Mouse (Mus musculus): ENCODE measurements at regions not wholly inside any gene's neighbourhood (a gene's known extent, or its start where the extent isn't known, plus 50 kb on each side); places are given as distances from the start of the nearest gene placed in this dataset.
A peak's percentile ranks its signal among the peaks of the same experiment; 100 is the strongest.

GRCm38 (mm10) chr1:6928658-6929057, 2121.0 kb downstream of the Gm37988 start:
- DNase-seq (ENCODE audit: low read depth): no peak

DNA sequence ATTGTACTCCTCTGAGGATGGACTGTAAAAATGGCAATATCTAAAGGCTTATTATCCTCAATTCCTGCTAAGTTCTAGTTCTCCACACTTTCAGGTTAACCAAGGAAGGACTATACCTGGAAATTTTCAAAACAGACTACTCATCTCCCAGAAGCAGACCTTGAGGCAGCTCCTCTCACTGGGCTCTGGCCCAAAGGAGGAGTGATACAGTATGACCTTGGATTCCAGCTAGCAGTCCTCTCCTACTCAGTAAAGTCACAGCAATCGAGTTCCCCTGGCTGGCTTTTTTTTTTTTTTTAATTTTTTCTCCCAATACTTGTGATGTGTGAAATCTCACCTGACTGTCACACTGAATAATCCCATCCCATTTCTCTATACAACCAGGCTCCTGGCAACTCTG, 2124.2 kb downstream of the Gm37988 start:
- no peak for DNase-seq (ENCODE audit: low read depth)

- no peak for DNase-seq (ENCODE audit: low read depth)
Observed at GRCm38 (mm10) chr1:6969838-6970237, 2162.1 kb downstream of the Gm37988 start.

DNA sequence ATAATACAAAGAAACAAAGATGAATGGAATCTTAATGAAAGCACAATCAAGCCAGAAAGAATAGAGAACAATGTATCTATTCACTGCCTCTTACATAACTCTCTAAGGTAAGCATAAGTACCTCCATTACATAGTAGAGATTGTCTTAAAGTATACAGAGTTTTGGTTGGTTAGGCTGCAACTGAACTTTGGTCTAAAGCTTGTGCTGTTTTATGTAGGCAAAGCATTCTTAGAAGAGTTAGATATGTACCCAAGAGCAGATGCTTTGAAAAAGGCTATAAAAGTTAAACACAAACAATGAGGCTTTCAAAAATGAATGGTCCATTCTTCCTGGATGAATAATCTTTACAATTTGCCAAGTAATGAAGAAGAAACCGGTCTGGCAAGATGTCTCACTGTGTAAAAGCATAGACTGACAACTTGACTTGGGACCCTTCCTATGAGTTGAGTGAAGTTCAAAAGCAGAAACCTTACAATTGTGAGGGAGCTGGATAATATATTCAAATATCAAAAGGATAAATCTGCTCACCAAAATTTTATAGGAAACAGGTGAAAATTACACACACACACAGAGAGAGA, 2166.1 kb downstream of the Gm37988 start:
- DNase-seq (ENCODE audit: low read depth): no peak

DNA sequence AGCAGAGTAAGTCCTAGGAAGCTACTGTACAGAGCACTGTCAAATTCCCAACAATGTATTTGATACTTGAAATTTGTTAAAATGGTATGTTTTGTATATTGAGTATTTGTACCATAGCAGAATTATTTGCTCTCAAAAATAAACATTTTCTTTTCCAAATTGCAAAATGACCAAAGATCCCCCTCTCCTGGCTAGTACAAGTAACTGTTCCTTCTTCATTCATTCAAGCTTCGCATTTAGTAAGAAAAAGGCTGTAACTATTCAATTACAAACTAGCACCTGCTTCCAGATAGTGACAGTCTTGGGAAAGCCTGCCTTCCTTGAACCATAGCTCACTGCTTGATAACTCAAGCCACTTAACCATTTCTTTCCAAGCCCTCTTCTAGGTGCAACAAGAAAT, 2171.9 kb downstream of the Gm37988 start:
- no peak for DNase-seq (ENCODE audit: low read depth)

DNA sequence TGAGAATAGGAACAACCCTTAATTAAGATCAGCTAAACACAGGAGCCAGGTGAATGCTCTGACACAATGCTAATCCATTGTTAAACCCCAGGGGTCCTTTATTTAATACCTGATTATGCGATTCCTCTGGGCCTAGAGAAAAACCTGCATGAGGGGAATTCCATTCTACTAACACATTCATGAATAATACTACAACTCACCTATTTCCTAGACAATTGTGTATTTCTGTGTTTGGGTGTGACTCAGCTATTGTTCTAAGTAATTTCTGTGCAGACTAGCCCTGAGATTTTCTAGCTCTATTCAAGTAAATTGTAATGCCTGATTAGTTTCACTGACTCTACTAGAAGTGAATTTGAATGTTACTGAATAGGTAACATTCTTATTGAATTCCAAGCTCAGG, 2176.5 kb downstream of the Gm37988 start:
- no peak for DNase-seq (ENCODE audit: low read depth)

- no peak for DNase-seq (ENCODE audit: low read depth)
Observed at GRCm38 (mm10) chr1:6997611-6998010, 2189.9 kb downstream of the Gm37988 start.

DNA sequence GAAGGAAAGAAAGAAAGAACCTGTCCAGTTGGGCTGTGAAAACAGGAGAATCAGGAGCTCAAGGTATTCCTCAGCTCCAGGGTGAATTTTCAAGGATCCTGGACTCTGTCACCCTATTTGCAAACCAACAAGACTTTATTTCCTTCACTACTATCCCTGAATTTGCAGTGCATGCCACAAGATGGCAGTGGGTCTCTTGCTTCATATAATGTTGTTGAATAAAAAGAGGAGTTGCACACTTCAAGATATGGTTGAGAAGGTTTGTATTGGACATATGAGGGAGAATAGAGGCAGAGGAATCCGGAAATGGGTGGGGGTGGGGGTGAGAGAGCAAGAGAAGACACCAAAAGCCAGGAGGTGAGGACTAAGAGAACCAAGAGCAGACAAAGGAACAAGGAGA, 2202.5 kb downstream of the Gm37988 start:
- DNase-seq (ENCODE audit: low read depth): peak; percentile 15
